Mouse (Mus musculus) forebrain, embryonic 13.5 days (tissue): ENCODE results near the gene Nsun2. TPM values are rescaled to one million over a fixed set of nuclear protein-coding genes. Genes with fewer than 3 reads are reported as not detected.
"Not testable (repeated sequence)": the region's sequence is repeated elsewhere in the genome, so short reads cannot be mapped to it uniquely, and the experiment has no call there.

Experiments
- ATAC-seq: fragments of 200-750 bp; cut with Nextera tagmentation; 2 replicates; pipeline ENCODE4 v1.8.0; 2017
- H3K27ac ChIP-seq: fragments of 300-500 bp; sonication (generic); 2 replicates; pipeline ENCODE4 v1.5.1; 2015; ENCODE audit warnings: inconsistent platforms, mild to moderate bottlenecking, moderate library complexity
- H3K27me3 ChIP-seq: fragments of 300-500 bp; sonication (generic); 2 replicates; pipeline ENCODE4 v1.6.1; 2015; ENCODE audit warnings: mild to moderate bottlenecking, inconsistent platforms
- H3K36me3 ChIP-seq: fragments of 300-500 bp; sonication (generic); 2 replicates; pipeline ENCODE4 v1.6.1; 2015; ENCODE audit warnings: mild to moderate bottlenecking, inconsistent platforms; ENCODE audit not compliant: poor library complexity, severe bottlenecking
- H3K4me1 ChIP-seq: fragments of 300-500 bp; sonication (generic); 2 replicates; pipeline ENCODE4 v1.6.1; 2015; ENCODE audit warnings: inconsistent platforms
- H3K4me2 ChIP-seq: fragments of 300-500 bp; sonication (generic); 2 replicates; pipeline ENCODE4 v1.6.1; 2015; ENCODE audit warnings: inconsistent platforms, mild to moderate bottlenecking, moderate library complexity
- H3K4me3 ChIP-seq: fragments of 300-500 bp; sonication (generic); 2 replicates; pipeline ENCODE4 v1.5.1; 2015; ENCODE audit warnings: mild to moderate bottlenecking, inconsistent platforms
- H3K9ac ChIP-seq: fragments of 300-500 bp; sonication (generic); 2 replicates; pipeline ENCODE4 v1.6.1; 2015; ENCODE audit warnings: mild to moderate bottlenecking, inconsistent platforms
- H3K9me3 ChIP-seq: fragments of 300-500 bp; sonication (generic); replicated peaks from 2 replicates; pipeline ENCODE4 v1.6.1; 2016; ENCODE audit warnings: inconsistent platforms
- WGBS: fragments of 180-500 bp; shearing (Covaris S2); methylation state at CpG from one replicate; pipeline ENCODE4 v1.1.7; 2015; 5-methylcytosine and 5-hydroxymethylcytosine counted together
- polyA plus RNA-seq: library from polyadenylated mRNA; unstranded; fragments of >200 nt; fragmentation: Nextera tagmentation; extraction: Ambion mirVana; gene quantifications from 2 replicates; pipeline ENCODE4 v1.2.1, GENCODE M21; 2015

Gene Nsun2
- polyA plus RNA-seq, 1 experiment from 2014 or later: 85.5 TPM

DNA sequence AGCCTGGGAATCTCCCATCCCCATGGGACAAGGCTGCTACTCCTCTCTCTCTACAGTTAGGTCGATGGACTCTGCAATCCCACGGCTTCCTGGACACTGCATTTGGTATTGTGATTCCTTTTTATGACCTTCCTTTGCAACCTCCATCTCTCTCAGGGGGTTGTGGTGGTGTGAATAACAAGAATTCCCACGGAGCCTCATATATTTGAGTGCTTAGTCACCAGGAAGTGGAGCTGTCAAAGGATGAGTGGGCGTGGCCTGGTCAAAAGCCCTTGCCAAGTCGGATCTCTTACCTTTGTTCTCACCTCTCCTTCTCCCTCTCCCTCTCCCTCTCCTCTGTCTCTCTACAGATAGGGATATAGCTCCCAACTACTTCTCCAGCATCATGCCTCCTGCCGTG is 52.3 kb downstream of the Nsun2 start:
- H3K4me3 ChIP-seq: no peak overlapping the region
- H3K9ac ChIP-seq: no peak overlapping the region
- WGBS: 60% methylated on average over 6 of the region's 6 CpGs
- H3K4me1 ChIP-seq: no peaks in the 10 kb centered on the region
- ATAC-seq: no peak
- no peak overlapping the region for H3K4me2 ChIP-seq
- H3K27me3 ChIP-seq: no peaks in the 10 kb centered on the region
- no peak overlapping the region for H3K27ac ChIP-seq
- no peaks in the 10 kb centered on the region for H3K36me3 ChIP-seq
- no peaks in the 10 kb centered on the region for H3K9me3 ChIP-seq

DNA sequence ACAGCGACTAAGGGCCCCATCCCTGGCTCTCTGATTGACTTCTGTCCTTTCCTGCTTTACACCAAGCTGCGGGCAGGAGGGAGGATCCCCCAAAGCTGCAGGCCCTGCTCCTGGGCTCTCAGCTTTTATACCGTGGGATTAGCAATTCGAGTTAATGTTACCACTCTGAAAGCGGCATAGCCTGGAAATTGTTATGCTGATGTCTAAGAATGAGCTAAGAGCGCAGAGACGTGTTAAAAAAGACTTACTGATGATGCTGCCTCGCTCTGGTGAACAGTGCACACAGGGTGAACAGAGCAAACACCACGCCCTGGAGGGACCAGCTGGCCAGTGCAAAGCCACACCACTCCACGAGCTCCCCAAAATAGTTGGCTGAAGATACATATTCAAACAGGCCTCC is 52.8 kb downstream of the Nsun2 start:
- WGBS: 48% methylated on average over 10 of the region's 10 CpGs
- no peaks in the 10 kb centered on the region for H3K9me3 ChIP-seq
- no peaks in the 10 kb centered on the region for H3K27me3 ChIP-seq
- no peak overlapping the region for H3K4me2 ChIP-seq
- H3K36me3 ChIP-seq: no peaks in the 10 kb centered on the region
- H3K4me1 ChIP-seq: no peaks in the 10 kb centered on the region
- ATAC-seq: no peak
- H3K27ac ChIP-seq: no peak overlapping the region
- H3K4me3 ChIP-seq: no peak overlapping the region
- no peak overlapping the region for H3K9ac ChIP-seq

DNA sequence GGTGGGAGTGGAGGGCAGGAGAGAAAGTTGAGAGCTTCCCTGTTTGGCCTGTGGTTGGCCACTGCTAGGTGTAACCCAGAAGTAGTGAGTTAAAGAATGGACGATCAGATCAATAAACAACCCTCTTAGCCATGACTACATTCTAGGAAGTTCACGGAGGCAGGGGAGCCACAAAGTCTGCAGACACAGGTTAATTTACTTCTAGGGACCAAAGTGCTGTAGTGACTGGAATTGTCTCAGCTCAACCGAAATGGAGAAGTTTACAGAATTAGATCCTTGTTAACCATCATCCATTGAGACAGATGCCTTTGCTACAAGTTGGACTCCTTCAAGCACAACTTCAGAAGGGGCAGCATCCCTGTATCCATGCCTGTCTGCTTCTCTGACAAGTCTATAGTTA is 54.3 kb downstream of the Nsun2 start:
- H3K9me3 ChIP-seq: no peaks in the 10 kb centered on the region
- no peak overlapping the region for H3K27ac ChIP-seq
- H3K4me3 ChIP-seq: no peak overlapping the region
- H3K4me1 ChIP-seq: no peaks in the 10 kb centered on the region
- no peak overlapping the region for H3K9ac ChIP-seq
- no peaks in the 10 kb centered on the region for H3K27me3 ChIP-seq
- ATAC-seq: no peak
- no peaks in the 10 kb centered on the region for H3K36me3 ChIP-seq
- H3K4me2 ChIP-seq: no peak overlapping the region
- 83% methylated on average over 3 of the region's 3 CpGs for WGBS

DNA sequence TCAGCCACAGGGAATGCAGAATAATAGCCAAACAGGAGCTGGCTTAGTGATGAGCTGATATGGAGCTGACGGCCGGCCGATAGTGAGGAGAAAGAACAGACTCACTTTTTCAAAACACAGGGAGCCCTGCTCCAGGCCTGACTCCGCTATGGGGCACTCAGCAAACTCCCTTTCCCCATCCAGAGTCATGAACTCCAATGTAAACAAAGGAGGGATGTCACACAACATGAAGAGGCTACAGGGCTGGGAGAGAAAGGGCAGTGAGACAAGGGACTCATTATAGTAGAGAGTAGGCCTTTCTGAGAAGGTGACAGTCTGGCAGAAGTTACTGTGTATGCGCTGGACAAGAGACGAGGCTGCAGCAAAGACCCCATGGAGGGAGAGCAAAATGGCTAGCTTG is 54.7 kb downstream of the Nsun2 start:
- no peak overlapping the region for H3K4me2 ChIP-seq
- no peaks in the 10 kb centered on the region for H3K36me3 ChIP-seq
- no peaks in the 10 kb centered on the region for H3K9me3 ChIP-seq
- H3K27me3 ChIP-seq: no peaks in the 10 kb centered on the region
- 79% methylated on average over 6 of the region's 6 CpGs for WGBS
- no peak for ATAC-seq
- no peak overlapping the region for H3K27ac ChIP-seq
- H3K4me3 ChIP-seq: no peak overlapping the region
- no peak overlapping the region for H3K9ac ChIP-seq
- no peaks in the 10 kb centered on the region for H3K4me1 ChIP-seq

DNA sequence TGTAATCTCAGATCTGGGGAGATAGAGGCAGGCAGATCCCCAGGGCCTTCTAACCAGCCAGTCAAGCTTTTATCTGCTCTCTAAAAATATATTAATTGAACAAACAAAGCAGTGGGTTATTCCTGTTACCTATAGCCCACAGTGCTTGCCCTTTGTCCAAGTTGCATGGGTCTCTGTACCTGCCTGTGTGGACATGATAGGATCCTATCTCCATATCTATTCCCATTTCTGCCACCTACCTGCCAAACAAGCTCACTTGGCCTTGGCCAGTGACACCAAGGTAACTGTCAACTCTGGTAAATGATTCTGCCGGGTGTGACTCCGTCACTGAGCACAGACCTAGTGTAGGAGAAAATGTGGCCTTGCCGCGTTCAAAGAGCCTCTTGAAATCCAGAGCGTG is 57.8 kb downstream of the Nsun2 start:
- H3K9me3 ChIP-seq: no peaks in the 10 kb centered on the region
- no peak overlapping the region for H3K27ac ChIP-seq
- no peak overlapping the region for H3K9ac ChIP-seq
- H3K4me3 ChIP-seq: no peak overlapping the region
- no peak overlapping the region for H3K4me2 ChIP-seq
- no peaks in the 10 kb centered on the region for H3K27me3 ChIP-seq
- 96% methylated on average over 5 of the region's 5 CpGs for WGBS
- ATAC-seq: no peak
- H3K36me3 ChIP-seq: no peaks in the 10 kb centered on the region
- H3K4me1 ChIP-seq: no peaks in the 10 kb centered on the region

DNA sequence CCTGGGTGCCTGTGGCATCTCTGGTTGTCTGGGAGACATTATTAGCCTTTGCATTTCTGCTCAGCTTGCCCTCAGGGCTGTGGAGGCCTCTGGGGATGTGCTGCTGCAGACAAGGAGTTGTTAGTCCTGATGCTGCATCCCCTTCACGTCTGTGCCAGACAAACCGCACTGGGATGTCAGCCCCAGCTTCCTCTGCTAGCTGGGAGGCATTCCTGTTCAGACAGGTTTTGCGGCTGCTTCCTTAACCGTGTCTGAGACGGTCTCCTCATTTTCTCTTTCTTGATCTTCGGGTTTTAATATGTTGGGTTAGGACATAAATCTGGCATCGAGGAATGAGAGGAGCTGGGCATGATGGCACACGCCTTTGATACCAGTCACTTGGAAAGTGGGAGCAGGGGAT is 58.7 kb downstream of the Nsun2 start:
- ATAC-seq: no peak
- 90% methylated on average over 8 of the region's 8 CpGs for WGBS

DNA sequence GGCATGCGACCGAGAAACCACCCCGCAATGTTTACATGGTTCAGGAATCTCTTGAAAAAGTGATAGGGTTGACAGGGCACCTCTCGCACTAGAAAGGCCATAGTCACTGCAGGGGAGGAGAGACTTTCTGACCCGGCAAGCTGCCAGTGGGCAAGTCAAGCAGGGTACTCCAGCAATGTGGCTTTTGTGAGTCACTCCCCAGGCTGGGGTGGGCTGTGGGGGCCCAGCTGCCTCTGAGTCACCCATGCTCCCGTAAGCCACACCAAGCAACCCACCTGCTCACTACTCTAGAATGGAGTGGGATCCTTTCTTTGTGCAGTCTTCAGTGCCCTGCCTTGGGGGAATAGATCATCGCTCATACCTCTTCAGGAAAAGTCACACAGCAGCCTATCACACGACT is 59.9 kb downstream of the Nsun2 start:
- no peak for ATAC-seq
- Histone ChIP-seq H3K9ac (no peak overlapping the region), H3K4me2 (no peak overlapping the region), H3K9me3 (no peaks in the 10 kb centered on the region), H3K36me3 (no peaks in the 10 kb centered on the region), H3K27me3 (no peaks in the 10 kb centered on the region), H3K27ac (no peak overlapping the region), H3K4me3 (no peak overlapping the region), H3K4me1 (no peaks in the 10 kb centered on the region)
- 87% methylated on average over 8 of the region's 8 CpGs for WGBS

More for the DNA sequence above, 58.7 kb downstream of the Nsun2 start:
- no peaks in the 10 kb centered on the region for H3K9me3 ChIP-seq
- H3K4me1 ChIP-seq: no peaks in the 10 kb centered on the region
- H3K9ac ChIP-seq: no peak overlapping the region
- H3K27ac ChIP-seq: no peak overlapping the region
- H3K36me3 ChIP-seq: no peaks in the 10 kb centered on the region
- no peak overlapping the region for H3K4me3 ChIP-seq
- H3K4me2 ChIP-seq: no peak overlapping the region
- no peaks in the 10 kb centered on the region for H3K27me3 ChIP-seq

DNA sequence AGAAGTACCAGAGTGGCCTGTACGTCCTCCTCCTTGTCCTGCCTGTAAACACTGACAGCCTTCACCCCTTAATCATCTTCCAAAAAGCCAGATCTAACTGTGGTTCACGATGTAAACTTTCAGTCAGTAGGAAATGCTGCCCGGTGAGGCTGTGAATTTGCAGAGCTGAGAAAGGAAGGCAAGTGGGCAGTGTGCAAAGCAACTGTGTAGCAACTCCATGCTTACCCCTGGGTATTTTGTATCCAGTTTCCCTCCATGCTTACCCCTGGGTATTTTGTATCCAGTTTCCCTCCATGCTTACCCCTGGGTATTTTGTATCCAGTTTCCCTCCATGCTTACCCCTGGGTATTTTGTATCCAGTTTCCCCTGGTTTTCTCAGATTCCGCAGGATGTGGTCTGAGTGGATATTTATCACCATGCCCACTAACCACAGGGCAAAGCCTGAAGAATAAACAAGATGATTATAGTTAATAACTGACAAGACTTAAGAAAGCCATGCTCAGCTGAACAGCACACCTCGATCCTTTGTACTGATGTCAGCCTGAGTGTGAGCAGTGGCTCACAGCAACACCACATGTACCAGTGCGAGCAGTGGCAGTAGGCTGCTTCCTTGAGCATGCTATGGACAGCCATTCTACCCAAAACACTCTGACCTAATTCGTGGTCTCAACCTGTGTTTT is 61.2 kb downstream of the Nsun2 start:
- ATAC-seq: no peak
- H3K36me3 ChIP-seq: no peaks in the 10 kb centered on the region
- whole genome bisulfite sequencing: 90% methylated on average over 7 of the region's 7 CpGs
- H3K4me2 ChIP-seq: no peak overlapping the region
- H3K9ac ChIP-seq: no peak overlapping the region
- no peaks in the 10 kb centered on the region for H3K27me3 ChIP-seq
- H3K4me1 ChIP-seq: no peaks in the 10 kb centered on the region
- H3K9me3 ChIP-seq: no peaks in the 10 kb centered on the region
- no peak overlapping the region for H3K4me3 ChIP-seq
- no peak overlapping the region for H3K27ac ChIP-seq

DNA sequence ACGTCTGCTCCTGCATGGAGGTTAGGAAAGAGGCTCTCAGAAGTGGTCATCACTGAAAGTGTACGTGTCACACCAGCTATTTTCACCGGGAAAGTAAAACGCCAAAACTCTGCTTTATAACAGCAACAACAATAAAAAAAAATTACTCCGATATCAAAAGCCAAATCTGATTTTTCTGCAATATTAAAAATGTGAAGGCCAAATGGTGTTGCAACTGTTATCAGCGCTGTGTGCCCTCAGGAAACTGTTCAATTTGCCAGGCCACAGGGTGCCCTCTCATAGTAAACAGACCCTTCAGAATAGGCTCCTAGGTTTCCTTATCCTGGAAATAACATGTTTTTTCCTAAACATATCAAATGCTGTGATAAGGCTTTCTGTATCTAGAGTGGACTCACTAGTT is 62.4 kb downstream of the Nsun2 start:
- no peak overlapping the region for H3K27ac ChIP-seq
- no peaks in the 10 kb centered on the region for H3K9me3 ChIP-seq
- H3K4me2 ChIP-seq: no peak overlapping the region
- WGBS: 95% methylated on average over 6 of the region's 6 CpGs
- no peak for ATAC-seq
- H3K4me1 ChIP-seq: no peaks in the 10 kb centered on the region
- H3K4me3 ChIP-seq: no peak overlapping the region
- H3K27me3 ChIP-seq: no peaks in the 10 kb centered on the region
- H3K9ac ChIP-seq: no peak overlapping the region
- H3K36me3 ChIP-seq: no peaks in the 10 kb centered on the region

DNA sequence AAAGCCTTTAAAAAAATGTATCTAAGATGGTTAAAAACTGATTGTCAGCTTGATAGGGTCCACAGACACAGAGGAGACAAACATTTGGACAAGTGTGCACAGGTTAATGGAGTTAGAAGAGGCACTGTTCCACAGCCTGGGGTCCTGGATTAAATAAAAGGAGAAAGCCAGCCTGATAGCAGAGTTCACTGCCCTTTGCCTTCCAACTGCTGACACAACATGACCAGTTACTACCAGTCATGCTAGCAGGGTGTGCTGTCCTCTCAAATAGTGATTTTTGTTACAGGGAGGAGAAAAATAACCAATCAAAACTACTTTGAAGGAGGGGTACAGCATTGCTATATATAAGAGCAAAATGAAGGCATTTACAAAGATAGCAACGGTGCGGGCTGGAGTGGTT is 63.0 kb downstream of the Nsun2 start:
- H3K4me1 ChIP-seq: no peaks in the 10 kb centered on the region
- no peaks in the 10 kb centered on the region for H3K27me3 ChIP-seq
- no peak overlapping the region for H3K27ac ChIP-seq
- H3K4me2 ChIP-seq: no peak overlapping the region
- H3K4me3 ChIP-seq: no peak overlapping the region
- no peaks in the 10 kb centered on the region for H3K36me3 ChIP-seq
- H3K9me3 ChIP-seq: no peaks in the 10 kb centered on the region
- no peak for ATAC-seq
- H3K9ac ChIP-seq: no peak overlapping the region
- WGBS: 97% methylated on average over 2 of the region's 2 CpGs

DNA sequence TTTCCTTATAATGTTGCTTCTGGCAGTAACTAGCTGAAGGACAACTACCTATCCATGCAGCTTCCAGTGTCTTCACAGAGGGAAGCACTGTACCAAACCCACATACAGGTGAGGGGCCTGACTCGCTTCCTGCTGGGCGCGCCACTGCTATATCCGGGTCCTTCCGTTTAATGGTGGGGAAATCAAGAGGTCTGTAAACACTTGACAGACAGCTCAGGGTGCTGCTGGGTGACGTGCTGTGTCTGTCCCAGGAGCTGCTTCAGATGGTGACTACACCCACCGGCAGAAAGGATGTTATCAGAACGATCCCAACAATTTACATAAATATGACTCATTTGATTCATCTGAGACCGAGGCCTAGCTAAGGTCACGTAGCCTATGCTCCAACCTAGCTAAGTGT is 65.3 kb downstream of the Nsun2 start:
- Histone ChIP-seq H3K9ac (no peak overlapping the region), H3K4me1 (no peaks in the 10 kb centered on the region), H3K4me2 (no peak overlapping the region), H3K9me3 (no peaks in the 10 kb centered on the region), H3K27me3 (no peaks in the 10 kb centered on the region), H3K36me3 (no peaks in the 10 kb centered on the region), H3K4me3 (no peak overlapping the region), H3K27ac (no peak overlapping the region)
- ATAC-seq: no peak
- 93% methylated on average over 10 of the region's 10 CpGs for WGBS

DNA sequence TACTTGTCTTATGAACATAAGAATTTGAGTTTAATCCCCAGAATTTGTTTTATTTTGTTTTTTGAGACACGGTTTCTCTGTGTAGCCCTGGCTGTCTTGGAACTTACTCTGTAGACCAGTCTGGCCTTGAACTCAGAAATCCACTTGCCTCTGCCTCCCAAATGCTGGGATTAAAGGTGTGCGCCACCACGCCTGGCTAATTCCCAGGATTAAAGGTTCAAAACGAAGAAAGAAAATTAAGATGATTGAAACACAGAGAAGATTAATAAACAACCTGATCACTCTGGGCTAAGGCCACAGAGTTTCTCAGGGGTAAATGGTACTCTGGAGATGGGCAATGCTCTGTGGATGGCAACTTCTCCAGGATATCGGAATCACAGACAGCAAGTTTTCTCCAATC is 67.3 kb downstream of the Nsun2 start:
- not testable (repeated sequence) for H3K36me3 ChIP-seq, H3K27me3 ChIP-seq, ATAC-seq, H3K4me2 ChIP-seq, H3K4me3 ChIP-seq, H3K27ac ChIP-seq, H3K9me3 ChIP-seq, H3K9ac ChIP-seq, H3K4me1 ChIP-seq
- 90% methylated on average over 5 of the region's 5 CpGs for WGBS

DNA sequence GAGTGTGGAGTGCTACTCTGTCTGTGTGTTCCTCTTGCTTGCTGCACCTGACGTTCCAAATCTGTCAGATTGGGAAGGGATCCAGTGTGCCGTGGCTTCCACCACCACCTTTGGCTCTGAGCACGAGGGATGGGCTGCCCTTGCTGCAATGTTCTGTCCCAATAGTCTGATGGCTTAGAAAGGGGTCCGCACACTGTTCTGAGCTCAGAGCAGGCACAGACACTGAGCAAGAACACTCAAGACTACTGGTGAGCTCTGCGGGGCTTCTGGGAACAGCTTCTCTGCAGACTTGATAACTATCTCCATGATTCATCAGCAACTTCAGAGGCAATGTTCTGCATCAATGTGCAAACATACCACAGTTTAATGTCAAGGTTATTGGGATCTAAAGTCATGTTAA is 67.8 kb downstream of the Nsun2 start:
- WGBS: 85% methylated on average over 5 of the region's 5 CpGs
- ATAC-seq: no peak
- Histone ChIP-seq H3K36me3 (no peaks in the 10 kb centered on the region), H3K9ac (no peak overlapping the region), H3K4me3 (no peak overlapping the region), H3K4me1 (no peaks in the 10 kb centered on the region), H3K27me3 (no peaks in the 10 kb centered on the region), H3K9me3 (no peaks in the 10 kb centered on the region), H3K27ac (no peak overlapping the region), H3K4me2 (no peak overlapping the region)
